Mouse (Mus musculus) right cerebral cortex, adult 2 months (tissue): ENCODE measurements around the gene Vps18.

Source experiments
- DNase-seq, 2 experiments: peaks; one replicate each; pipeline ENCODE4 v3.0.0; 2021 to 2022; ENCODE audit warnings: low spot score in 2 of 2

Vps18 gene

GRCm38 (mm10) chr2:119321771-119322586, 33.4 kb downstream of the Vps18 start:
- DNase-seq = no peak

DNA sequence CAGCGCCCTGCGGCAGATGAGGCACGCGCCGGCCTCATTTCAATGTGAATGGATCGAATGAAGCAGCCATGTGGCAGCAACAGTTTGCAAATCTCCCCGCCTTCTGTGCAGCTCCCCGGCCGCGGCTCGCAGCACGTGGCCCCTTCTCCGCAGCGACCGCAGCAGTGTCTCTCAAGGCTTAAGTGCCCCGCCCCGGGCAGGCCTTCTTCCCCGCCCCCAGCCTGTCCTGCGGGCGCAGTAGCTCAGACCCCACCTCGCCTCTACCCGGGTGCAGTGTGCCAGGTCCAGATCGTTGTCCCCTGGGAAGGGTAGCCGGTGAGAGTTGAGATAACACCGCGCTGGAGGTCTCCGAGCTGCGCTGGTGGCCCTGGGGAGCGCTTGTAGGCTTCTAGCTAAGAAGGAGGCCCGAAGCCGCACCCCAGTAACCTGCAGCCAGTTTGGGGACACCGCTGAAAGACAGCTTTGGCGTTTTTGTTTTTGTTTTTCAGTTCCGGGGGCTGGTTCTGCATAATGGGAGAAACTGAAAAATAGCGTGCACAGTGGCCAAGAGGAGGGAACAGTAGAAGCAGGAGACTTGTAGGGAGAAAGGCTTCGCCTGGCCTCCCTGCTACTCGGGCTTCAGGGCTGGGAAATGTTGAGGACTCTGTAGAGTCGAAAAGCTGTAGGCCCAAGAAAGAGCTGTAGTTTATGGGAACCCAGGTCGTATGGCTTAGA, 34.2 kb downstream of the Vps18 start:
- DNase-seq = peak; percentile 56 to 60

GRCm38 (mm10) chr2:119323866-119324575, 35.5 kb downstream of the Vps18 start:
- no peak for DNase-seq

- no peak for DNase-seq
Measured at GRCm38 (mm10) chr2:119324576-119325318, 36.2 kb downstream of the Vps18 start.

- DNase-seq = peak in 1 of 2 experiments; percentile 15
Measured at GRCm38 (mm10) chr2:119325568-119326143, 37.1 kb downstream of the Vps18 start, which contains the start of gene Dll4. Gene Dll4 (plus strand): TSS chr2:119325784.

DNA sequence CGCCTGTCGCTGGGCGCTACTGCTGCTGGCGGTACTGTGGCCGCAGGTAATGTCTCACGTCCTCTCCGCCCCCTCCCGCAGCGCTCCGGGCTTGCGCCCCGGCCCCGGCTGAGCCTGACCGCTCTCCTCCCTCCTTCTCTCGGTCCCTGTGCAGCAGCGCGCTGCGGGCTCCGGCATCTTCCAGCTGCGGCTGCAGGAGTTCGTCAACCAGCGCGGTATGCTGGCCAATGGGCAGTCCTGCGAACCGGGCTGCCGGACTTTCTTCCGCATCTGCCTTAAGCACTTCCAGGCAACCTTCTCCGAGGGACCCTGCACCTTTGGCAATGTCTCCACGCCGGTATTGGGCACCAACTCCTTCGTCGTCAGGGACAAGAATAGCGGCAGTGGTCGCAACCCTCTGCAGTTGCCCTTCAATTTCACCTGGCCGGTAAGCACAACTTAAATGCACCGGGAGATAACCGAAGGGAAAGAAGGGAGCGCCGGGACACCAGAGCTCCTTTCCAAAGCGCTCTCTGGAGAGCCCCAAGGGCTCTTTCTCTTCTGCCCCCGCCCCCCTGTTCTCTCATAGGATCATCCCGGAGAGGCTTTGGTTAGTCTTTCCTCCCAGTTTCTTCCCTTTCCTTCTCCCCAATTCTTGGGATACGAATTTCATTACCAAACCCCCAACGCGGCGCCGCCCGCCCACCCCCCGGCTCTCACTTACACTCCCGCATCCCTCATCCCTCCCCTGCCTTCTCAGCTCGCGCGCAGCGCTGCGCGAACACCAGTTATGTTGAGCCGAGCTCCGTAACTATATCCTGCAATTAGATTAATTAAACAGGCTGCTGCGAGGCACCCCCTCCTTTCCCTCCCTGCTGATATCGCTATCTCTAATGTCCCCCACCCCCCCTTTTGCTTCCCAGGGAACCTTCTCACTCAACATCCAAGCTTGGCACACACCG, 37.9 kb downstream of the Vps18 start:
- peak in 1 of 2 experiments; percentile 17 for DNase-seq

- peak; percentile 31 to 40 for DNase-seq
Measured at GRCm38 (mm10) chr2:119327102-119327480, 38.6 kb downstream of the Vps18 start.

DNA sequence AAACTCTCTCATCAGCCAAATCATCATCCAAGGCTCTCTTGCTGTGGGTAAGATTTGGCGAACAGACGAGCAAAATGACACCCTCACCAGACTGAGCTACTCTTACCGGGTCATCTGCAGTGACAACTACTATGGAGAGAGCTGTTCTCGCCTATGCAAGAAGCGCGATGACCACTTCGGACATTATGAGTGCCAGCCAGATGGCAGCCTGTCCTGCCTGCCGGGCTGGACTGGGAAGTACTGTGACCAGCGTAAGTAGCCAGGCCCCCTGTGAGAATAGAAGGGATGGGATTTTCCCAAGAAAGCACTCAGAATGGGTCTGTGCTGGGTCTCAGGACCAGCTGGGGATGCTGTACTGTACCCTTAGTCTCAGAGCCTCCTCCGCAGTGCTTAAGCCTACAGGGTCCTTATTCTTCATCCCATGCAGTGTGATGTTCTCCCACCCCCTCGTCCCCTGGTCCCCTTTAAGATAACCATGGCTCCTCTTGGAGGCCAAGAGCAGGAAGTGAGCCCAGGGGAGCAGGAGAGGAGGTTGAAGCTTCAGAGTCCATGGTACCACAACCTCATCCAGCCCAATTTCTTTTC, 39.5 kb downstream of the Vps18 start:
- no peak for DNase-seq

DNA sequence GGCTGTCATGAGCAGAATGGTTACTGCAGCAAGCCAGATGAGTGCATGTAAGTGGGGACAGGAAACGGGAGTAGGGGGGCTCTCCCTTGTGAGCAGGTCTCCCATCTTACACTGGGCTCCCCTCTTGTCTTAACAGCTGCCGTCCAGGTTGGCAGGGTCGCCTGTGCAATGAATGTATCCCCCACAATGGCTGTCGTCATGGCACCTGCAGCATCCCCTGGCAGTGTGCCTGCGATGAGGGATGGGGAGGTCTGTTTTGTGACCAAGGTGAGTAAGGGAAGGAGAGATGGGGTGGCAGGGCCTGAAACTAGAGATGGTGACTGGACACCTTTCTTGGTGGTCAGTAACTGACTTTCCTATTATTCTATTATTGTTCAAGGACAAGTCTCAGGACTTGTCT, 40.0 kb downstream of the Vps18 start:
- DNase-seq = no peak

GRCm38 (mm10) chr2:119329123-119329817, 40.7 kb downstream of the Vps18 start:
- no peak for DNase-seq

- no peak for DNase-seq
Measured at GRCm38 (mm10) chr2:119330795-119331194, 42.3 kb downstream of the Vps18 start.

DNA sequence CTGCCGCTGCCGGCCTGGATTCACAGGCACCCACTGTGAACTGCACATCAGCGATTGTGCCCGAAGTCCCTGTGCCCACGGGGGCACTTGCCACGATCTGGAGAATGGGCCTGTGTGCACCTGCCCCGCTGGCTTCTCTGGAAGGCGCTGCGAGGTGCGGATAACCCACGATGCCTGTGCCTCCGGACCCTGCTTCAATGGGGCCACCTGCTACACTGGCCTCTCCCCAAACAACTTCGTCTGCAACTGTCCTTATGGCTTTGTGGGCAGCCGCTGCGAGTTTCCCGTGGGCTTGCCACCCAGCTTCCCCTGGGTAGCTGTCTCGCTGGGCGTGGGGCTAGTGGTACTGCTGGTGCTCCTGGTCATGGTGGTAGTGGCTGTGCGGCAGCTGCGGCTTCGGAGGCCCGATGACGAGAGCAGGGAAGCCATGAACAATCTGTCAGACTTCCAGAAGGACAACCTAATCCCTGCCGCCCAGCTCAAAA, 43.7 kb downstream of the Vps18 start:
- DNase-seq = no peak

DNA sequence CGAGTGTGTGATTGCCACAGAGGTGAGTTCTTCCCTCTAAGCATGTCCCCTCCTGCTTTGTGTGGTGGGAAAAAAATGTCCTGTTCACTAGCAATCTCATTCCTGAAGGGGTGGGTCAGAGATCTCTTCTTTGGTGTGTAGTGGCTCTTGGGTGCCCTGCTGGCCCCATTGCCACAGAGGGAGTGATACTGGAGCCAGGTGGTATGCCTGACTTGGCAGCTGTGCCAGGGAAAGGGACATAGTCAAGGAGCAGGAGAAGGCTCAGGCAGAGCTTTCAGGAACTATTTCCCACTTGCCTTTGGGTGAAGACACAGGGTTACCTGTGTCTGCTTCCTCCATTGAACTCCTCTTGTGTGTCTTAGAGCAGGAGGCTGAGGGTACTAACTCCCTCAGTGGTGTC, 45.6 kb downstream of the Vps18 start:
- no peak for DNase-seq

GRCm38 (mm10) chr2:119334964-119335525, 46.5 kb downstream of the Vps18 start:
- DNase-seq = no peak

DNA sequence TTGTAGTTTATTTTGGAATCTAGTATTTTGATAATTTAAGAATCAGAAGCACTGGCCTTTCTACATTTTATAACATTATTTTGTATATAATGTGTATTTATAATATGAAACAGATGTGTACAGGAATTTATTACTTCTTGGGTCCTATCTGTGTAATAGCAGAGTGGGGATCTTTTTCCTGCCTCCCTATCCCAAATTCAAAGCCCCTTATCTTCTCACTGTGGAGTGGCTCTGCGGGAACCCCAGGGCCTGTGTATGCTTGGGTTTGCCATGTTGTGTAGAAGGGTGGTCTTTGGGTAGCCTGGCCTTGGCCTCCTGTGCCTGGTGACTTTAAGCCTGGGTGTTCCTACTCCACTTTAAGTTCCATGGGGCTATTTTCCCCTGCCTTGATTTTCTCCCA, 47.0 kb downstream of the Vps18 start:
- no peak for DNase-seq

DNA sequence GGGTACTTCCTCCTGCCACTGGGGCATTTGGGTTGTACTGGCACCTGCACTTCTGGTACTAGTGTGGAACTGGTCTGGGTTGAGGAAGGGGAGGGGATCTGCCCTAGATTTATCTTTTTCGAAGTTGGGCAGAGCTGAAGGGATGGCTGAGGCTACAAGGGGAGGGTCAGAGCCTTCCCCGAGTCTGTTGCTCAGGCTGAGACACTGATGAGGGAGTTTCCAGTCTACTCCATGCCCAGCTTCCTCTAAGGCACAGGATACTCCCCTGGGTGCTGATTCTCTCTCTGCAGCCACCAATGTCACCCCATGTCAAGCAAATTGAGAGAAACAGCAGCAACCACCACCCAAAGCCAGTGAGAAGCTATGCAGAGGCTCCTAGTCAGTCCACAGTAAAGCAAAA, 47.5 kb downstream of the Vps18 start:
- DNase-seq = no peak

- no peak for DNase-seq
Measured at GRCm38 (mm10) chr2:119336470-119336869, 47.9 kb downstream of the Vps18 start.

DNA sequence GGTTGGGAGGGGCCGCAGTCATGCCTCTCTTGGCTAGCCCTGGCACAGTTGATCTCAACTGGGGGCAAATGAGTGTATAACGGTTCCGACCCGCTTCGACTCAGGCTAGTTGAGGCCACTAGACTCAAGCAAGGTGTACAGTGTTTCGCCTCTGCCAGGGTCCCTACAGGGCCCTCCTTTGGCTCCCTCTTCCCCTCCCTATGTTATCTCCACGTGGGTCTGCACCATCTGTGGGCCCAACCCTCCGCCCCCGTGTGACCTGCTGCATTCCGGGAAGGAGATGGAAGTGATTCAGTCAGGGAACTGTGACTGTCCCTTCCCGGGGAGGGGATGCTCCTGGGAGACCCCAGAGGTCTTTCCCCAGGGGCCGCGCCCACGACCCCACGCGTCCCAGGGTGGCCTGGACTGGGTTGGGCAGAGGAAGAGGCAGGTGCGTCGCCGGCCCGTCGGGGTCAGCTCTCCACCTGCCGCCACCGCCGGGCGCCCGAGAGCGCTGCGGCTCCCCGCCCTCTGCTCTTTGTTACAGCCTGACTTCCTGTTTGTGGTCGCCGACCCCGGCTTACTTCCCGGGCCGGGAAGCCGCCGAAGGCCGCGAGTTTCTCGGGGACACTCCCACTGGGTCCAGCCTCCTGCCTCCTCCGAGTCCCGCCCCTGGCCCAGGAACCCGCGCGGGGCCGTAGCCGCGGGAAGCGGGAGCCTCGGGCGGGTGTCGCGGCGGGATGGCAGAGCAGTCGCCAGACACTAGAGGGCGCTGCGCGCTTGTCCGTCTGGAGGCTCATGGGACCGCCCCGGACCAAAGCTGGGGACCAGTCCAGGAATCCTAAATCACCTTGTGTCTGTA, 49.1 kb downstream of the Vps18 start:
- peak; percentile 80 to 81 for DNase-seq
